Mouse (Mus musculus): ENCODE measurements around the gene Tenm2. TPM values are rescaled to one million over a fixed set of nuclear protein-coding genes. Genes with fewer than 3 reads are reported as not detected.

Gene Tenm2
- polyA plus RNA-seq, 1 experiment: not detected

DNA sequence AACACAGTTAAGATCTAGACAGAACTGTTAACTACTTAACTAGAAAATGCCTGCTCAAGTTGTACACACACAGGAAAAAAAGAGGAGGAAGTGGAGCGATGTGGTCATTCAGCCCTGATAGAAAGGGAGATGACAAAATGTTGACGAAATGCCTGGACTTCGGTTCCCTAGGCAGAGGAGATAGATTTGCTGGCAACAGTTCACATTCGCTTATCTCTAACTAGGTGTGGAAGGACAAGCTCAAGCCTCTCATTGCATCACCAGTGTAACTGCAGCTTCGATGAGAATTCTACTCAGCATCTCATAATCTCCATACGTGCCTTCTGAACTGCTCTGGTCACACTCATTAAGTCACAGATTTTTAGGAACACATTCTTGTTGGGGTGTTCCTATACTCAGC lies 91.8 kb downstream of the Tenm2 start:
- WGBS: 58% methylated on average over 6 of the region's 6 CpGs
- TF ChIP-seq CTCF (IDR thresholded peaks at IDR 0.05; ENCODE audit: control insufficient read depth, insufficient read depth, low read length) (no peak), POLR2A (IDR thresholded peaks at IDR 0.05; ENCODE audit: borderline replicate concordance, control insufficient read depth, low read depth, low read length) (no peak)
- Histone ChIP-seq H3K4me1 (ENCODE audit: control insufficient read depth, insufficient read depth, low read length) (no peaks in the 10 kb centered on the region), H3K27ac (ENCODE audit: control insufficient read depth, insufficient read depth, low read depth, low read length, poor library complexity) (no peak overlapping the region), H3K4me3 (replicated peaks; ENCODE audit: control insufficient read depth, low read depth, low read length) (no peak overlapping the region)

DNA sequence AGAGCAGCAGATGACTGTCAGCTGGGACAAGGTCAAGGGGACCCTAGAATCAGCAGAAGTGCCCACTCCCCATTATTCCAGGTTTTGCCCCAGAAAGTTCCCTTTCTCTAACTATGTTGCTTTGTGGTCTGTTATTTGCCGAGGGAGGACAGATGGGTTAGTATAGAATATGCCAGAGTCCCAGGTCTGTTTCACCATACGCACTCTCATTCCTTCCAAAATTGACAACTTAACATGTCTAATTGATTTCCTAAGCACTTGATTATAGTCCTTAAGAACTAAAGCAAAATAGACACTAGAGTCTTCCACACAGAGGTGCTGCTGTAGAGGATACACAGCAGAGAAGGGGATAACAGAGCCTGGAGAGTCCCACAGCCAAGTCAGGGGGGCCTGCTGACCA lies 92.3 kb downstream of the Tenm2 start:
- Histone ChIP-seq H3K27ac (ENCODE audit: control insufficient read depth, insufficient read depth, low read depth, low read length, poor library complexity) (no peak overlapping the region), H3K4me3 (replicated peaks; ENCODE audit: control insufficient read depth, low read depth, low read length) (no peak overlapping the region), H3K4me1 (ENCODE audit: control insufficient read depth, insufficient read depth, low read length) (no peaks in the 10 kb centered on the region)
- TF ChIP-seq POLR2A (IDR thresholded peaks at IDR 0.05; ENCODE audit: borderline replicate concordance, control insufficient read depth, low read depth, low read length) (no peak), CTCF (IDR thresholded peaks at IDR 0.05; ENCODE audit: control insufficient read depth, insufficient read depth, low read length) (no peak)
- WGBS: 78% methylated on average over 2 of the region's 2 CpGs

GRCm38 (mm10) chr11:37128893-37129292 lies 106.9 kb downstream of the Tenm2 start:
- H3K4me1 ChIP-seq (ENCODE audit: control insufficient read depth, insufficient read depth, low read length): no peaks in the 10 kb centered on the region
- H3K4me3 ChIP-seq (replicated peaks; ENCODE audit: control insufficient read depth, low read depth, low read length): no peak overlapping the region
- 67% methylated on average over 2 of the region's 2 CpGs for WGBS
- TF ChIP-seq POLR2A (IDR thresholded peaks at IDR 0.05; ENCODE audit: borderline replicate concordance, control insufficient read depth, low read depth, low read length) (no peak), CTCF (IDR thresholded peaks at IDR 0.05; ENCODE audit: control insufficient read depth, insufficient read depth, low read length) (no peak)
- no peak overlapping the region for H3K27ac ChIP-seq (ENCODE audit: control insufficient read depth, insufficient read depth, low read depth, low read length, poor library complexity)

DNA sequence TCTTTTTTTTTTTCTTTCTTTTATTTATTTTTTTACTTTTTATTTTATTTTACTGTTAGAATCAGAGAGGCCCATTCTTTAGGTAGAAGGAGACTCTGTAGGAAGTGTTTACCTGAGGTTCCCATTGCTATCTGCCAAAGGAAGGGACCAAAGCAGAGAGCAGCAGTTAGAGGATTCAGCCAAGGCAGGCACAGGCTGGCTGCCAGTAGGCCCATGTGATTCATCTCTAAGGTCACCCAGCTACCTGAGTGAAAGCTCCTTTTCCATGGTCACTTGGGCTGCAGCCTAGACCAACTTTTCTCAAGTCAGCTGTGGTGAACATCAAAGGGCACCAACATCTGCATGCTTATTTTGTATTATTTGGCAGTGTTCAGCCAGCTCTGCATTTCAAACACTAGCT lies 117.7 kb downstream of the Tenm2 start:
- H3K27ac ChIP-seq (ENCODE audit: control insufficient read depth, insufficient read depth, low read depth, low read length, poor library complexity): no peak overlapping the region
- H3K4me3 ChIP-seq (replicated peaks; ENCODE audit: control insufficient read depth, low read depth, low read length): no peak overlapping the region
- TF ChIP-seq POLR2A (IDR thresholded peaks at IDR 0.05; ENCODE audit: borderline replicate concordance, control insufficient read depth, low read depth, low read length): no peak
- no peak for TF ChIP-seq CTCF (IDR thresholded peaks at IDR 0.05; ENCODE audit: control insufficient read depth, insufficient read depth, low read length)
- no peaks in the 10 kb centered on the region for H3K4me1 ChIP-seq (ENCODE audit: control insufficient read depth, insufficient read depth, low read length)

- H3K4me3 ChIP-seq (replicated peaks; ENCODE audit: control insufficient read depth, low read depth, low read length): no peak overlapping the region
- no peaks in the 10 kb centered on the region for H3K4me1 ChIP-seq (ENCODE audit: control insufficient read depth, insufficient read depth, low read length)
- WGBS: 64% methylated on average over 4 of the region's 4 CpGs
- TF ChIP-seq POLR2A (IDR thresholded peaks at IDR 0.05; ENCODE audit: borderline replicate concordance, control insufficient read depth, low read depth, low read length): no peak
- TF ChIP-seq CTCF (IDR thresholded peaks at IDR 0.05; ENCODE audit: control insufficient read depth, insufficient read depth, low read length): no peak
- H3K27ac ChIP-seq (ENCODE audit: control insufficient read depth, insufficient read depth, low read depth, low read length, poor library complexity): no peak overlapping the region
Observed at GRCm38 (mm10) chr11:37115188-37115587, 120.6 kb downstream of the Tenm2 start.

DNA sequence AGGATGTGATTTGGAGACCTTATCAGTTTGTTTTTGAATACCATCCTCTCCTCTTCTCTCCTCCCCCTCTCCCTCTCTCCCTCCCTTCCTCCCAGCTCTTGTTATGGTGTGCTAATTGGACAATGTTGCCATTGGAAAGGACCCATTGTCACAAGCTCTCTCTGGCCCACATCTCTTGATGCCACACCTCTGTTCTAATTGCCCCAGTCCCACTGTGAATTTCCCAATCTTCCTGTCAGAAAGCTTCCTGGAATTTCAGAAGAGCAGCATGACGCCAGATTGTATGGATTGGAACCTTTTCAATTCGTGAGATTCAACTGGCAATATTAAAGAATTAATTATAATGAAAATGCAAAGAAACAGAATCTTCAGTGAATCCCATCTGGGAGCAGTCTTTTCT lies 128.7 kb downstream of the Tenm2 start:
- WGBS: 56% methylated on average over 2 of the region's 2 CpGs
- Histone ChIP-seq H3K27ac (ENCODE audit: control insufficient read depth, insufficient read depth, low read depth, low read length, poor library complexity) (no peak overlapping the region), H3K4me1 (ENCODE audit: control insufficient read depth, insufficient read depth, low read length) (no peaks in the 10 kb centered on the region), H3K4me3 (replicated peaks; ENCODE audit: control insufficient read depth, low read depth, low read length) (no peak overlapping the region)
- TF ChIP-seq POLR2A (IDR thresholded peaks at IDR 0.05; ENCODE audit: borderline replicate concordance, control insufficient read depth, low read depth, low read length): no peak
- no peak for TF ChIP-seq CTCF (IDR thresholded peaks at IDR 0.05; ENCODE audit: control insufficient read depth, insufficient read depth, low read length)

DNA sequence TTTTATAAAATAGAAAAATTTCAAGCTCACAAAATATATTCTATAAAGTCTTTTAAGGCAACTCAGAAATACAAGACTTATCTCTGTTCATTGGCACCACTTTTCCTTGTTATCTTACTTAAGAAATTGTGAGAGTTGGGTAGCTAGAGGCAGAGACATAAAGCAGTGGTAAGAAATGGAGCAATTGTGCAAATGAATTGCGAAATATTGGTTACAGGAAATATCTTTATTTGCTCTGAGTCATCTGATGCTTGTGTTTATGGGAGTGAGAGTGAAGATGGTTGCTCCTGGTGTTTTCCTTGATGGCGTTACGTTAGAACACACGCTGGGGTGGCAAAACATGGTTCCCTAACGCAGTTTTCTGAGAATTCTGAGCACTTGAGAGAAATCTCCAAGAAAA lies 156.4 kb downstream of the Tenm2 start:
- TF ChIP-seq CTCF (IDR thresholded peaks at IDR 0.05; ENCODE audit: control insufficient read depth, insufficient read depth, low read length) (no peak), POLR2A (IDR thresholded peaks at IDR 0.05; ENCODE audit: borderline replicate concordance, control insufficient read depth, low read depth, low read length) (no peak)
- Histone ChIP-seq H3K4me3 (replicated peaks; ENCODE audit: control insufficient read depth, low read depth, low read length) (no peak overlapping the region), H3K4me1 (ENCODE audit: control insufficient read depth, insufficient read depth, low read length) (no peaks in the 10 kb centered on the region), H3K27ac (ENCODE audit: control insufficient read depth, insufficient read depth, low read depth, low read length, poor library complexity) (no peak overlapping the region)
- 70% methylated on average over 5 of the region's 5 CpGs for WGBS

GRCm38 (mm10) chr11:37076989-37077598 lies 158.7 kb downstream of the Tenm2 start:
- Histone ChIP-seq H3K4me1 (ENCODE audit: control insufficient read depth, insufficient read depth, low read length) (no peaks in the 10 kb centered on the region), H3K4me3 (replicated peaks; ENCODE audit: control insufficient read depth, low read depth, low read length) (no peak overlapping the region), H3K27ac (ENCODE audit: control insufficient read depth, insufficient read depth, low read depth, low read length, poor library complexity) (no peak overlapping the region)
- 58% methylated on average over 5 of the region's 5 CpGs for WGBS
- TF ChIP-seq CTCF (IDR thresholded peaks at IDR 0.05; ENCODE audit: control insufficient read depth, insufficient read depth, low read length): no peak
- no peak for TF ChIP-seq POLR2A (IDR thresholded peaks at IDR 0.05; ENCODE audit: borderline replicate concordance, control insufficient read depth, low read depth, low read length)

DNA sequence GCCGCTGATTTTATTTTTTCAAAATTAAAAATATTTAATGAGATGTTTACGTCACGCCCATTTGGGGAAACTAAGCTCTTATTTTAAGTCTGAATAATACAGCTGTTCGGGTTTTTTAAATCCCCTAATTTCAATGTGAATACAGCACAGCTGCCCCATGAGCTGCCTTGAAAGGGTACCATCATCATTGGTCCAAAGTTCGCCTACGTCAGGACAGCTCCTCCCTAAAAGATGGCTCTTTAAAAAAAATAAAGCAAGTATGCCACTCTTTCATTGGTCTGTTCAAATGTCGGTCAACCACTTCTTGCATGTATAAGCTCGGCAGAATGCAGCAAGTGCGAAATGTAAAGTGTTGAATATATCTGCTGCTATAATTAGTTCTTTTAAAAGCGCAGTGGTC lies 160.4 kb downstream of the Tenm2 start:
- Histone ChIP-seq H3K4me3 (replicated peaks; ENCODE audit: control insufficient read depth, low read depth, low read length) (no peak overlapping the region), H3K27ac (ENCODE audit: control insufficient read depth, insufficient read depth, low read depth, low read length, poor library complexity) (no peak overlapping the region), H3K4me1 (ENCODE audit: control insufficient read depth, insufficient read depth, low read length) (no peaks in the 10 kb centered on the region)
- no peak for TF ChIP-seq CTCF (IDR thresholded peaks at IDR 0.05; ENCODE audit: control insufficient read depth, insufficient read depth, low read length)
- TF ChIP-seq POLR2A (IDR thresholded peaks at IDR 0.05; ENCODE audit: borderline replicate concordance, control insufficient read depth, low read depth, low read length): no peak
- WGBS: 89% methylated on average over 10 of the region's 10 CpGs

All from bone marrow, adult 2 months (tissue).